Mouse (Mus musculus) CH12.LX (cell line): ENCODE results near the gene Rad54l2.

Experiments
- BHLHE40 ChIP-seq: IDR thresholded peaks from 2 replicates; pipeline ENCODE4 v1.6.1; 2011; ENCODE audit warnings: mild to moderate bottlenecking, low read depth, low read length, improper control_type of control experiment
- CTCF ChIP-seq, 2 experiments: IDR thresholded peaks in 1 of 2; conservative IDR thresholded peaks in 1 of 2; 2 replicates each; pipeline ENCODE4 v1.5.1; 2011 to 2012; ENCODE audit warnings: low read depth in 2 of 2, low read length in 2 of 2, improper control_type of control experiment in 1 of 2, inconsistent platforms in 1 of 2, mild to moderate bottlenecking in 1 of 2, moderate library complexity in 1 of 2
- E2F4 ChIP-seq: IDR thresholded peaks from 2 replicates; pipeline ENCODE4 v1.6.1; 2011; ENCODE audit warnings: low read depth, low read length, improper control_type of control experiment; ENCODE audit not compliant: insufficient replicate concordance
- JUND ChIP-seq: conservative IDR thresholded peaks from 2 replicates; pipeline ENCODE4 v1.6.1; 2011; ENCODE audit warnings: low read depth, low read length, improper control_type of control experiment
- MAX ChIP-seq: IDR thresholded peaks from 2 replicates; pipeline ENCODE4 v1.6.1; 2011; ENCODE audit warnings: low read length, improper control_type of control experiment
- PAX5 ChIP-seq: IDR thresholded peaks from 2 replicates; pipeline ENCODE4 v1.6.1; 2012; ENCODE audit warnings: low read length, inconsistent platforms, mixed read lengths
- POLR2A ChIP-seq: IDR thresholded peaks from 2 replicates; pipeline ENCODE4 v1.6.1; 2011; ENCODE audit warnings: low read depth, mild to moderate bottlenecking, improper control_type of control experiment, low read length
- POLR2AphosphoS2 ChIP-seq: IDR thresholded peaks from 2 replicates; pipeline ENCODE4 v1.6.1; 2011; ENCODE audit warnings: low read depth, low read length, improper control_type of control experiment
- SMC3 ChIP-seq: IDR thresholded peaks from 2 replicates; pipeline ENCODE4 v1.6.1; 2011; ENCODE audit warnings: low read depth, low read length, improper control_type of control experiment
- TBP ChIP-seq: conservative IDR thresholded peaks from 2 replicates; pipeline ENCODE4 v1.6.1; 2011; ENCODE audit warnings: low read depth, low read length, improper control_type of control experiment
- TCF12 ChIP-seq: IDR thresholded peaks from 2 replicates; pipeline ENCODE4 v1.6.1; 2014; ENCODE audit warnings: low read depth, mild to moderate bottlenecking, inconsistent platforms, low read length, improper control_type of control experiment
- UBTF ChIP-seq: IDR thresholded peaks from 2 replicates; pipeline ENCODE4 v1.6.1; 2012; ENCODE audit warnings: low read depth, mild to moderate bottlenecking, inconsistent platforms, low read length, improper control_type of control experiment, moderate library complexity
- USF1 ChIP-seq: IDR thresholded peaks from 2 replicates; pipeline ENCODE4 v1.6.1; 2014; ENCODE audit warnings: low read depth, mild to moderate bottlenecking, inconsistent platforms, low read length, improper control_type of control experiment
- ZMIZ1 ChIP-seq: IDR thresholded peaks from 2 replicates; pipeline ENCODE4 v1.6.1; 2012; ENCODE audit warnings: low read depth, mild to moderate bottlenecking, inconsistent platforms, low read length, improper control_type of control experiment

DNA sequence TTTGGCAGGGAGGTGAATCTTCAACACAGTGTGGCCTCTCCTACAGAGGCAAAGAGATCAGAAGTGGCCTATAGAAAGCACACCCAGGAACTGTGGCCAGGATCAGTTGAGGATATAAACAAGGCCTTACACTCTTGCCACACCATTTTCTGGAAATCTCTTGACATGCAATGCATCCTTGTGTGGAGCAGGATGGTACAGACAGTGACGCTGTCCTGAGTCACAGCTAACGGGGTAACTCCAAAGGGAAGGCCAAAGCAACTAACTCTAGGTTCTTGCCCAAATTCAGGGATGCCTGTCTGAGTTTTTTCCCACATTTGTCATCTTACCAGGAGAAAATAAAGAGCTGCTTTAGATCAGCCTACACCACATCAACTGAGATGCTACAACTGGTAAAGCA, 76.5 kb downstream of the Rad54l2 start:
- TF ChIP-seq CTCF (conservative IDR thresholded peaks at IDR 0.05 in 1 of 2, IDR thresholded peaks at IDR 0.05 in 1 of 2; ENCODE audit: low read depth in 2 of 2, low read length in 2 of 2) = no peak
- no peak for TF ChIP-seq TBP
- no peak for TF ChIP-seq SMC3
- no peak for TF ChIP-seq POLR2AphosphoS2
- no peak for TF ChIP-seq TCF12
- no peak for TF ChIP-seq JUND
- TF ChIP-seq PAX5 = no peak
- TF ChIP-seq POLR2A = no peak
- TF ChIP-seq ZMIZ1 = no peak
- TF ChIP-seq UBTF = no peak
- TF ChIP-seq MAX = no peak
- no peak for TF ChIP-seq USF1
- no peak for TF ChIP-seq E2F4
- TF ChIP-seq BHLHE40 = no peak
